Mouse (Mus musculus) lung, adult 2 months (tissue): Measurements from ENCODE around the gene Bbx.

Experiments
- CTCF ChIP-seq: fragments of 200-500 bp; IDR thresholded peaks from 2 replicates; pipeline ENCODE4 v1.5.1; 2011; ENCODE audit warnings: mild to moderate bottlenecking, low read length, control low read depth; ENCODE audit not compliant: insufficient read depth
- POLR2A ChIP-seq: fragments of 200-500 bp; IDR thresholded peaks from 2 replicates; pipeline ENCODE4 v1.6.1; 2011; ENCODE audit warnings: low read depth, mild to moderate bottlenecking, control low read depth, low read length, borderline replicate concordance; ENCODE audit errors: extremely low read depth

DNA sequence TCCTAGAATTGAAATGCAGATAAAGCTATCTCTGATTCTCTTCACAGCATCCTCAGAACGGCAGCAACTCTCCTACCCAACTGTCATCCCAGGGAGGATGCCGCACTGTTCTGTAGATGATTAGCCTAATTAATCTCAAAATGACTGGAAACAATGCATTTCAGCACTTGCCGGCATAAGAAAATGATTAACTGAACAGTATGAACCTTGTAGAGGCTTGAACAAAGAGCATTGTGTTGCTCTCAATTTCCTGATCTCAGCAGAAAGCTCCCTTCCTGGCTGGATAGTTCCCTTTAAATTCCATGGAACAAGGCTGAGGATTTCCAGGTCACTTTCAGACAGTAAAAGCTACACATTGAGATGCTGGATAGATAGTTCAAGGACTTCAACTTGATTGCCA lies 197.0 kb downstream of the Bbx start:
- TF ChIP-seq CTCF (no peak), POLR2A (no peak)
